Mouse (Mus musculus) layer of hippocampus, adult 9-11 months (tissue): ENCODE data around the gene Insig2.

ENCODE experiments used
- DNase-seq: peaks from one replicate; pipeline ENCODE4 v3.0.0; 2022

Insig2 gene

DNA sequence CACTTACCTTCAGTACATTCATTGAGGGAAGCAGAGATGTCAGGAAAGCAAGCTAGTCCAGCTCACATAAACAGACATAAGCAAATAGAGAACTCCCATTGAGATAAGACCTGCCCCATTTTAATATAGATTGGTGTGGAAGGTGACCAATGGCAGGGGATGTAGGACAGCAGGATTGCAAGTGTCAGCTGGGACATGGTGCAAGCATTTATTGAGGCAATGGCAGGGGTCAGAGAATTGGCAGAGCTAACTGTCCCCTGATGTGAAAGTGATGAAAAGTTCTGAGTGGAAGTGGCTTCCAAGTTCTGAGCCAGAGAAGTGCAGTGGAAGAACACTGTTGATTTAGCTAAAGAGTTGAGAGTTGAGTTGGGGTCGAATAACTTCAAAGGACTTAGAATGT lies at the start of gene Insig2:
Insig2 (minus strand) TSS at position 105 of the 400 bp plus-strand sequence.
- no peak for DNase-seq

DNA sequence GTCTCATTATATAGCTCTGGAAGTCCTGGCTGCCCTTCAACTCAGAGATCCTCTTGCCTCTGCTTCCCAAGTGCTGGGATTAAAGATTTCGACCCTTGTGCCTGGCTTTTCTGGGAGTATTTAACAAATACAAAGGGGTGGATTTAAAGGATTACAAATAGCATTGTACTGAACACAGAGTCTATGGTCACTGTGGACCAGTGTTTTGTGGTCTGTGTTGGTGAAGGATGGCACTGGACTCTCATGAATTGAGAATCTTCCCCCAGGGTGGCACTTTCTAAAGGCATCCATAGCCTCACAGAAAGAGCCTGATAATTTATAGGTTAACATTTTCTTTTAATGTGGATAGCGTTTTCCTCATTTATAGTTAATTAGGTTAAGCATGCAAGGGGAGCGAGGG lies 49.2 kb upstream of the Insig2 start:
- DNase-seq = no peak

DNA sequence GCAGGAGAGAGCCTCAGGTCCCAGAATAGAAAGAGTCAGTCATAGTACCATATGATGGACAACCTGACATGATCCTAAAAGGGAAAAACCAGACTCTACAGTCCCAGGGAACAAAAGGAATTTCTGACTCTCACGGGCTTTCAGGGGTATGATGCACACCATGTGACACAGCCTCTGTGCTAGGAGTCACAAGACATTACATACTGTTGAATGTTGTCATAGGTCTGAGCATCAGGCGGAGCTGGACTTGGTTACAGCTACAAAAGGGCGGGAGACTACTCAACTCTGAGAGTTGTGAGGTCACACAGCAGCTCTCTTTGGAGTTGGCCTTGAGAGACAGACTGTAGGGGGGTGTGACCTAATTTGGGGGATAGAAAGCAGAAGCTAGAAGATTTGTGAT lies 47.6 kb upstream of the Insig2 start:
- no peak for DNase-seq

GRCm38 (mm10) chr1:121377901-121378300 lies 45.5 kb upstream of the Insig2 start:
- DNase-seq = no peak

DNA sequence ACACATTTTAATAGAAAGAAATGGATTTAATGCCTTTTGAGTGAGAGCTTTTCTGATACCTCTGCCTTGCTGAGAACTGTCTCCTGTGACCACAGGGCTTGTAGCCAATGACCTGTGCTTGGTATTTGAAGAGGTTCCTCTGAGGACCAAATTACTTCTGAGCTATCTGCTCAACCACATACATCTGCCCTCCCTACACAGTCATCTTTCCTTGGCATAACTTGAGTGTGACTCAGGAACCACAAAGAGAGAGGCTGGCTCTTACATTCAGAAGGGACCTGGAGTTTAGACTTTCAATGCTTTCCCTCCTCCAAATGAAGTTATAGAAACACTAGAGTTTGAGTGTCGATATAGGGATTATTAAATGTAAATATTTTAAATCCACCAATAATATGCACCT lies 45.0 kb upstream of the Insig2 start:
- DNase-seq = no peak

DNA sequence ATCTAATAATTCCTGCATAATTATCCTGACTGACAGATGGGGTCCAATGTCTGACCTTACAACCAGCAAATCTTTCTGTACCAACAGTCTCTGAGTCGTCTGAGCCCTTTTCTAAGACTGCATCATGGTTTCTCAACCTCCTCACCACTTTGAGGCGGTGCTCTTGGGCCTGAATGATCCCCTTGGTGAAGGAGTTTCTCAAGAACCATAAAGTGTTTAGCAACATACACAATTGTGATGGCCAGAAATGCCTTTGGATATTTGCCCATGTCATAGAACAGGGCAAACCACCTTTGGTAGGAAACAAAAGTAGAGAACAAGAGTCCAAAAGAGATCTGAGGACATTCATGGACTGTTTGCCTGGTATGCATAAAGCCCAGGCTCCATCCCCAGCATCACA lies 41.2 kb upstream of the Insig2 start:
- DNase-seq = no peak

DNA sequence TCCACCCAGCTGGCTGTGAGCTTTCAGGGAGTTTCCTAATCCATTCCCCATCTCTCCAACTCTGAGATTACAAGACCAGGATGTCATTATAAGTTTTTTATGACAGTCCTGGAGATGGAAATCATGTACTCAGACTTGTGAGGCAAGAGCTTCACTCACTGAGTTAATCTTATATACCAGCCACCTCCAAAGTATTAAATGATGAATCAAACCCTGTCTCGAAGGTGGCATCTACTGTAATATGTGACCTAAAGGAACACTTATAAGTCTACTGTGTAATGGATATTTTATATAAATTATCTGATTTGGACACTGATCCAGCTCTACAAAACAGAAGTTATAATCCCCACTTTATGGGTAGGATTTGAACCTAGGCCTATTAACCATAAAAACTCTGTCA lies 40.3 kb upstream of the Insig2 start:
- no peak for DNase-seq

GRCm38 (mm10) chr1:121371449-121371848 lies 39.1 kb upstream of the Insig2 start:
- no peak for DNase-seq

DNA sequence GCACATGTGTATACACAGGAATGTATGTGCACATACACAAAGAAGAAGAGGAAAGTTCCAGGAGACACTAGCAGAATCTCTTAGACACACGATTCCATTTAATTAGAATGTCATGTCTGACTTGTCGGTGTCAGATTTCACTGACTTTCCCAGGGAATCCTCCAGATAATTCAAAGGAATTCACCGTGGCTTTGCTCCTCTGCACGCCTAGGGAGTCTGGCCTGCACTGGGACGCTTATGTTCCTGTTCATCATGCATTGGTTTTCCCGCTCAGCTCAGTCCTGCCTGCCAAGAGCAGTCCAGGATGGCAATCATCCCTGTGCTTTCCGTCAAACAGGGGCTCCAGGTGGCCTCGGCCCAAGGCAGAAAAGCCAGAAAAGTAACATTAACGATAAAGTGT lies 34.9 kb upstream of the Insig2 start:
- DNase-seq = no peak

GRCm38 (mm10) chr1:121360561-121360960 lies 28.2 kb upstream of the Insig2 start:
- DNase-seq = no peak

- DNase-seq = no peak
Observed at GRCm38 (mm10) chr1:121359680-121360079, 27.3 kb upstream of the Insig2 start.

- no peak for DNase-seq
Observed at GRCm38 (mm10) chr1:121353779-121354178, 21.4 kb upstream of the Insig2 start.

- DNase-seq = no peak
Observed at GRCm38 (mm10) chr1:121351037-121351436, 18.6 kb upstream of the Insig2 start.

DNA sequence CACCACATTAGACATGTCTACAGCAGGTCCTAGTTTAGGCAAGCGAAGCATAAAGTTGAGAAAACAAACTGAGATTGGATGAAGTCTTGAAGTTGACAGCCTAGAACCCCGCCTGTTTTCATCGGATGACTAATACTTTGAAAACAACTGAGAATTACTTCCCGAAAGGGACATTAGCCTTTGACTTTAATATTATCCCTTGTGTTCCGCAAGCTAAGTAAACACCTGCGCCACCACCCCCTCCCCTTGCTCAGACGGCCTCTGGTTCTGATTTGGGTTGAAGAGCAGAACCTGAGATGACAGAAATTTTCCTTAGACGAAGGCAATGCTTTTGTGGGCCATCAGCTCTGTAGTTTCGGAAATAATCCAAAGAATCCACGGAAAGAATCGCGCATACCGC lies 18.2 kb upstream of the Insig2 start:
- DNase-seq = no peak

GRCm38 (mm10) chr1:121348875-121349847 lies 16.8 kb upstream of the Insig2 start:
- no peak for DNase-seq

DNA sequence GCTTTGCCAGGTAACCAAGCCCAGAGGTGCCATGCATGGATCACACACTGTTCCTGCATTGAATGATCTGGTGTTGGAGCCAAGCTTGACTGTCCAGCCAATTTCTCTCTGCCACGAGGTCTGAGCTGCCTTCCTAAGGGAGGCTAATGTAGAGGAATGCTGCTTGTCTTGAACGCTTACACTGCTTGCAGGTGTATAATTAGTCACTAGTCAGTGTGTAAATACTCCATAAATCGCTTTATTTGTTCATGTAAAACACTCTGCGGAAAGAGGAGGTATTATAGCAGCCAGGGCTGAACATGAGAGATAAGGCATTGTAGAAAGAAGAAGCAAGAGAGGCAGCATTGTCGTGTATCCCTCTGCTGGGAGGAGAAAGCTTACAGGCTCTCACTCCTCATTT lies 11.6 kb upstream of the Insig2 start:
- no peak for DNase-seq

DNA sequence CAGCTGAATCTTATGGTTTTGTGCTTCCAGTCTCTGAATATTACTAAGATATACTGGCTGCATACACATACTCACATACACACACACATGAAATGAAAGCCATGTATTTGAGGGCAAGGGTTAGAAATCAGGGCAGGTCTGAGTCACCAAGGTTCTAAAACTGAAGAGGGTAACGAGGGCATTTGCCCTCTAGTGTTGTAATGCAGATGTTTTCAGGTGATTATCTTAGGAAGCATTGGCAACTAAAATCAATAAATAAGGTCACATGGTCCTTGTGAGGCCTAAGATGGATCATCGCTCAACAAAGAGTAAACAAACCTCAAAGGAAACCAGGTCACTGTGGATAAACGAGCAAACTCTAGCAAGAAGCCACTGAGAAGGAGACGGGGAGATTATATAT lies 3.4 kb upstream of the Insig2 start:
- no peak for DNase-seq

DNA sequence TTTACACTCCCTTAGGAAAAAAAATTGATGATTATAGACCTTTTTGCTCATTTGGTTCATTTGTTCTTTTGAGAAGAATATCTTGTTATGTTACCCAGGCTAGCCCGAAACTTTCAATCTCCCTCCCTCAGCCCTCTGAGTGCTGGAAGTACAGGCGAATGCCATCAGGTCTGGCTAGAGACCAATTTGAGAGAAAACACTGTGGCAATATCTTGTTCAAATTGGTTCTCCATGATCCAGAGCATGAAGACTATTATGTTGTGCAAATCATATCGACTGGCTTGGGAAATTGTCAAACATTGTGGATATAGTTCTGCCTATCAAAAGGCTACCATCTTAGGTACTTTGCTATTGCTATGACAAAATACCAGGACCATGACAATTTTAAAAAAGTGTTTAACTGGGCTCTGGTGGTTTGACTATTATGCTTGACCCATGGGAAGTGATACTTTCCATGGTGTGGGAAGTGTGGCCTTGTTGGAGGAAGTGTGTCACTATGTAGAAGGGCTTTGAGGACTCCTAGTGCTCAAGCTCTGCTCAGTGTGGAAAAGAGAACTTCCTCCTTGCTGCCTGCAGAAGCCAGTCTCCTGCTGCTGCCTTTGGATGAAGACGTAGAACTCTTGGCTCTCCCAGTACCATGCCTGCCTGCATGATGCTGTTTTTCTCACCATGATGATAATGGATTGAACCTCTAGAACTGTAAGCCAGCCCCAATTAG lies 1.8 kb upstream of the Insig2 start:
- no peak for DNase-seq

DNA sequence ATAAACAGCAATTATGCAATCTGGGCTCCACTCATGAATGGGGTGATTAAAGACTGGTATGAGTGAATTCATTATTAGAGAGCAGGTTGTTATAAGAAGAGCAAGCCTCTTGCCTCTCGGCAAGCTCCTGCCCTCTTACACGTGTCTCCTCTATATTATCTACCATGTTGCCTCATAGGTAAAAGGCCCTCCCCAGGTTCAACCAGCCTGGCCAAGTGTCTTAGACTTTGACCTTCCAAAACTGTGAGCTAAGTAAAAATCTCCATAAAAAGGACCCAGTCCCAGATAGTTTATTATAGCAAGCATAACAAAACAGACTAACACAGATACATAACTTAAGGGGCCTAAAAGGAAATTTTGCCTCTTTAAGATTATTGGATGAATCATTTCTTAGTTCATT lies 1.8 kb downstream of the Insig2 start:
- no peak for DNase-seq

DNA sequence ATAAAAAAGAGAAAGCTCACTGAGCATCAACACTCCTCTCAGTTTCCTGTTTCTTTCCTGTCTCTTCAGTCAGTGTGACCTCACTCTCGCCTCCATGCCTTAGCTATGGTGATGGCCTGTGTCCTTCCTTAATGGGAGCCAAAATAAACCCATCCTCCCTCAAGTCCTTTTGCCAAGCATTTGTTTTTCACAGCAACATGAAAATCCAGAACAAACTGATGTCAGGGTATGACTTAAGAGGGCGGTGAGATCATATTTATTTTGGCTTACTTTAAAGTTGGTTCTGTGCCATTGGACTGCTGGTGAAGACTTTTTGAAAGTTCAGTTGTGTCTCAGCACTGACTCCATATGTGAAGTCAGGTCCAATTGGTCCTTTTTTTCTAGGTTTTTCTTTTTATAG lies 3.0 kb downstream of the Insig2 start:
- DNase-seq = no peak

DNA sequence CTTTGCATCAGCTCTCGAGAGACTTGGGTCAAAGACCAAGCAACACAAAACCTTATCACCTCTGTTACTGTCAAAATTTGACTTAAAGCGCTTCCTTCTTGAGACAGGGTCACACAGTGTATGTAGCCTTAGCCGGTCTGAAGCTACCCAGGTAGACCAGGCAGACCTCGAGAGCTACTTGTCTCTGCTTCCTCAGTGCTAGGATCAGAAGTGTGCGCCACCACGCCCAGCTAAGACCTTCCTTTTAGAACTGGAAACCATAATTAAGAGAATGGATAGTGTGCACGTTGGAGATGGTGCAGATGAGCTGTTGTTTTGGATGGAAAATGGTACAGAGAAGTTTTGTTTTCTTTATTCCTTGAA lies 4.2 kb downstream of the Insig2 start:
- DNase-seq = no peak

DNA sequence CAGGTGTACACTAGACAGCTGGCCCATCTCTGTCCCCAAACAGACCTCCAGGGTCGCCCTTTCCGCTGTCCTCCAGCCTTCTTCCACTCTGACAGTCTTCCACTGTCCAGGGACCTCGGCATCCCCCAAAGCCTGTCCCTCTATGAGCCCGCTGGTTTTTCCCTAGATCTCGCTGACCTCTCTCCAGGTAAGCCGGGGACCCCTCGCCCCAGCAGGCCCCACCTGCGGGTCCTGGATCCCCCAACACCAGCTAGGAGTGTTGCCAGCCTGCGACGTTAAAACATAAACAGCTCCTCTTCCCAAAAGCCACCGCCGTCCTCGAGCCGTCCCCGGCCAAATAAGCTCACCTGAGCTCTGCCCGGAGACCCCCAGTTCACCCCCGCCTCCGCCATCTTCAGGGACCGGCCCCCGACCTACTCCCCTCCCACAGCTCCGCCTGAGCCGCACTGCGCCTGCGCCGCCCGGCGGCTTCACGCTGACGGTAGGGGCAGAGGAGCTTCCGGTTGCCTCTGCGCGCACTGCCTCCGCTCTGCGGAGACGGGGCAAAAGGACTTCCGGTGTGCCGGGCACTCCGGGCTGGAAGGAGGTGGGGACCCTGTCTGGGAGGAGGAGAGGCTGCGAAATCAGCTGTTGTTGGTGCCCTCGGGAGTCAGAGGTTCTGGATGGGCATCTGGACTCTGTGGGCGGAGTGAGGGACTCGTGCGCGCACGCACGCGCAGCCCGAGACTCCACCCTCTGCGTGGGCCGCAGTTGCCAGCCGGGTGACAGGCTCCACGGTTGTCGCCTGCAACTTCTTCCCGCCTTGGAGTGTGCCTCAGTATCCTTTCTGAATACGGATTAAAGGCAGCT lies 4.8 kb downstream of the Insig2 start:
- peak; percentile 93 for DNase-seq

GRCm38 (mm10) chr1:121326591-121327343 lies 5.6 kb downstream of the Insig2 start:
- no peak for DNase-seq
